Mouse (Mus musculus) CH12.LX (cell line): ENCODE data around the gene Nol10. TPM values are rescaled to one million over a fixed set of nuclear protein-coding genes. Genes with fewer than 3 reads are reported as not detected.
"Not testable (repeated sequence)": the region's sequence is repeated elsewhere in the genome, so short reads cannot be mapped to it uniquely, and the experiment has no call there.

Experiments used
- DNase-seq: peaks from one replicate; pipeline ENCODE4 v3.0.0-alpha.2; 2013; ENCODE audit errors: extremely low read depth
- H3K27ac ChIP-seq: 2 replicates; pipeline ENCODE4 v1.5.1; 2012; ENCODE audit warnings: low read depth, mild to moderate bottlenecking, control low read depth, moderate library complexity; ENCODE audit not compliant: insufficient read depth
- H3K27me3 ChIP-seq: replicated peaks from 2 replicates; pipeline ENCODE3; 2012; ENCODE audit warnings: inconsistent platforms
- H3K36me3 ChIP-seq, 2 experiments: replicated peaks in 1 of 2; 2 replicates each; pipeline versions ENCODE3 to v1.6.1; 2012; ENCODE audit warnings: inconsistent platforms in 1 of 2, low read length in 1 of 2, mild to moderate bottlenecking in 1 of 2, mixed read lengths in 1 of 2, moderate library complexity in 1 of 2; ENCODE audit not compliant: control insufficient read depth in 1 of 2, insufficient read depth in 1 of 2
- H3K4me1 ChIP-seq, 2 experiments: 2 replicates each; pipeline ENCODE4 v1.6.1; 2012; ENCODE audit warnings: inconsistent platforms in 1 of 2, moderate library complexity in 1 of 2; ENCODE audit not compliant: insufficient read depth in 2 of 2, control insufficient read depth in 1 of 2
- H3K4me2 ChIP-seq: 2 replicates; pipeline ENCODE4 v1.6.1; 2012; ENCODE audit warnings: low read depth, mild to moderate bottlenecking, control low read depth; ENCODE audit not compliant: poor library complexity, insufficient read depth, severe bottlenecking
- H3K4me3 ChIP-seq, 3 experiments: fragments of 150-350 bp in 1 of 3; sonication (generic) in 1 of 3; replicated peaks in 1 of 3; 2 replicates each; pipeline versions ENCODE3 to v1.5.1; 2011 to 2012; ENCODE audit warnings: low read depth in 2 of 3, low read length in 2 of 3, mild to moderate bottlenecking in 2 of 3, moderate library complexity in 2 of 3, control low read depth in 1 of 3, improper control_type of control experiment in 1 of 3, inconsistent platforms in 1 of 3, mixed read lengths in 1 of 3; ENCODE audit not compliant: poor library complexity in 1 of 3
- H3K79me2 ChIP-seq: replicated peaks from 2 replicates; pipeline ENCODE4 v1.6.1; 2012; ENCODE audit warnings: mild to moderate bottlenecking, moderate library complexity; ENCODE audit not compliant: control insufficient read depth, poor library complexity, insufficient read depth, severe bottlenecking; ENCODE audit errors: extremely low read depth
- H3K9ac ChIP-seq: 2 replicates; pipeline ENCODE4 v1.6.1; 2012; ENCODE audit warnings: low read depth, mild to moderate bottlenecking, control low read depth, moderate library complexity; ENCODE audit not compliant: insufficient read depth
- H3K9me3 ChIP-seq: replicated peaks from 2 replicates; pipeline ENCODE3; 2012; ENCODE audit warnings: low read length, inconsistent platforms, mixed read lengths
- BHLHE40 ChIP-seq: IDR thresholded peaks from 2 replicates; pipeline ENCODE4 v1.6.1; 2011; ENCODE audit warnings: mild to moderate bottlenecking, low read depth, low read length, improper control_type of control experiment
- CTCF ChIP-seq, 2 experiments: IDR thresholded peaks in 1 of 2; conservative IDR thresholded peaks in 1 of 2; 2 replicates each; pipeline ENCODE4 v1.5.1; 2011 to 2012; ENCODE audit warnings: low read depth in 2 of 2, low read length in 2 of 2, improper control_type of control experiment in 1 of 2, inconsistent platforms in 1 of 2, mild to moderate bottlenecking in 1 of 2, moderate library complexity in 1 of 2
- ETS1 ChIP-seq: conservative IDR thresholded peaks from 2 replicates; pipeline ENCODE4 v1.6.1; 2012; ENCODE audit warnings: low read depth, mild to moderate bottlenecking, inconsistent platforms, low read length, improper control_type of control experiment, moderate library complexity
- GABPA ChIP-seq: IDR thresholded peaks from 2 replicates; pipeline ENCODE4 v1.6.1; 2012; ENCODE audit warnings: low read depth, low read length, improper control_type of control experiment, inconsistent platforms; ENCODE audit not compliant: insufficient replicate concordance
- IRF4 ChIP-seq: IDR thresholded peaks from 2 replicates; pipeline ENCODE4 v1.6.1; 2014; ENCODE audit warnings: low read depth, mild to moderate bottlenecking, inconsistent platforms, low read length, improper control_type of control experiment
- JUN ChIP-seq: IDR thresholded peaks from 2 replicates; pipeline ENCODE4 v1.6.1; 2011; ENCODE audit warnings: low read depth, mild to moderate bottlenecking, low read length, improper control_type of control experiment, moderate library complexity; ENCODE audit not compliant: insufficient read depth
- JUND ChIP-seq: conservative IDR thresholded peaks from 2 replicates; pipeline ENCODE4 v1.6.1; 2011; ENCODE audit warnings: low read depth, low read length, improper control_type of control experiment
- MAX ChIP-seq: IDR thresholded peaks from 2 replicates; pipeline ENCODE4 v1.6.1; 2011; ENCODE audit warnings: low read length, improper control_type of control experiment
- MYC ChIP-seq: IDR thresholded peaks from 2 replicates; pipeline ENCODE4 v1.6.1; 2011; ENCODE audit warnings: low read depth, mild to moderate bottlenecking, improper control_type of control experiment, low read length
- NRF1 ChIP-seq: IDR thresholded peaks from 2 replicates; pipeline ENCODE4 v1.6.1; 2014; ENCODE audit warnings: low read depth, mild to moderate bottlenecking, inconsistent platforms, low read length, improper control_type of control experiment, moderate library complexity
- PAX5 ChIP-seq: IDR thresholded peaks from 2 replicates; pipeline ENCODE4 v1.6.1; 2012; ENCODE audit warnings: low read length, inconsistent platforms, mixed read lengths
- POLR2A ChIP-seq: IDR thresholded peaks from 2 replicates; pipeline ENCODE4 v1.6.1; 2011; ENCODE audit warnings: low read depth, mild to moderate bottlenecking, improper control_type of control experiment, low read length
- POLR2AphosphoS2 ChIP-seq: IDR thresholded peaks from 2 replicates; pipeline ENCODE4 v1.6.1; 2011; ENCODE audit warnings: low read depth, low read length, improper control_type of control experiment
- RAD21 ChIP-seq: IDR thresholded peaks from 2 replicates; pipeline ENCODE4 v1.6.1; 2011; ENCODE audit warnings: low read depth, mild to moderate bottlenecking, low read length, improper control_type of control experiment, moderate library complexity
- RCOR1 ChIP-seq: conservative IDR thresholded peaks from 2 replicates; pipeline ENCODE4 v1.6.1; 2012; ENCODE audit warnings: low read depth, mild to moderate bottlenecking, inconsistent platforms, low read length, improper control_type of control experiment
- SMC3 ChIP-seq: IDR thresholded peaks from 2 replicates; pipeline ENCODE4 v1.6.1; 2011; ENCODE audit warnings: low read depth, low read length, improper control_type of control experiment
- TBP ChIP-seq: conservative IDR thresholded peaks from 2 replicates; pipeline ENCODE4 v1.6.1; 2011; ENCODE audit warnings: low read depth, low read length, improper control_type of control experiment
- USF1 ChIP-seq: IDR thresholded peaks from 2 replicates; pipeline ENCODE4 v1.6.1; 2014; ENCODE audit warnings: low read depth, mild to moderate bottlenecking, inconsistent platforms, low read length, improper control_type of control experiment
- USF2 ChIP-seq: conservative IDR thresholded peaks from 2 replicates; pipeline ENCODE4 v1.6.1; 2011; ENCODE audit warnings: low read depth, low read length, improper control_type of control experiment
- ZMIZ1 ChIP-seq: IDR thresholded peaks from 2 replicates; pipeline ENCODE4 v1.6.1; 2012; ENCODE audit warnings: low read depth, mild to moderate bottlenecking, inconsistent platforms, low read length, improper control_type of control experiment
- dilution Hi-C: fragments of 300-500 bp; cut with MboI; formaldehyde crosslinking; loops from 2 replicates; pipeline ENCODE4 v1.14.3; 2020; ENCODE audit warnings: low sequenced_read_pairs; ENCODE audit not compliant: extremely low pct_unique_long_range_greater_than_20kb, extremely low pct_ligation_motif_present
- in situ Hi-C: fragments of 300-500 bp; cut with MboI; formaldehyde crosslinking; loops from 3 replicates; pipeline ENCODE4 v1.14.3; 2019; ENCODE audit warnings: low sequenced_read_pairs, low pct_ligation_motif_present, low pct_unique_long_range_greater_than_20kb, mixed read lengths
- polyA plus RNA-seq: library from polyadenylated mRNA; unstranded; fragments of >175 nt; gene quantifications from 2 replicates; pipeline ENCODE4 v1.2.1, GENCODE M21; 2012; ENCODE audit warnings: low read depth; ENCODE audit not compliant: insufficient read length
- total RNA-seq, 2 experiments: library from RNA; depleted of rRNA; stranded (reverse); fragments of 300-350 nt in 1 of 2; fragments of >200 nt in 1 of 2; gene quantifications; 2 replicates each; pipeline ENCODE4 v1.2.3; 2012 to 2014

The Nol10 gene
- total and polyA plus RNA-seq, 3 experiments: 10.9 to 65.8 (median 14.5) TPM

DNA sequence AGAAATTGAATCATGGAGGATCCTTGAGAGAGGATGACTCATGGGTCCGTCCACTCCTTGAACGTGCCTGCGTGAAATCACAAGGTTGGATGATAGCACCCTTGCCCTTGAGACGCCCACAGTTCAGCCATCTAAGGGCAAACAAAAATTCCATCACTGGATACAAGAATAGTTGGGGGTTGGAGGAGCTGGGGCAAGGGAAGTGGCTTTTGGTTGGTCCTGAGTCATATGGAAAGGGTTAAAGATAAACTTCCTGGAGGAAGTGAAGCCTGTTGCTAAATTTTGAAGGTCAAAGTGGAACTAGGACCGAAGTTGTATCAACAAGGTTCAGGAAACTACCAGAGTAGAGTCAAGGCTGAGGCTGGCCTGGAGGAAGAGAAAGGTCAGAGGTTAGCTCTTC is 106.8 kb downstream of the Nol10 start (continued):
- TF ChIP-seq GABPA (no peak), ZMIZ1 (no peak), PAX5 (no peak), NRF1 (peak; percentile 35; the same call in 1 of the 2 replicates), USF2 (no peak)
- TF ChIP-seq, all 38 proteins: peak for 19

DNA sequence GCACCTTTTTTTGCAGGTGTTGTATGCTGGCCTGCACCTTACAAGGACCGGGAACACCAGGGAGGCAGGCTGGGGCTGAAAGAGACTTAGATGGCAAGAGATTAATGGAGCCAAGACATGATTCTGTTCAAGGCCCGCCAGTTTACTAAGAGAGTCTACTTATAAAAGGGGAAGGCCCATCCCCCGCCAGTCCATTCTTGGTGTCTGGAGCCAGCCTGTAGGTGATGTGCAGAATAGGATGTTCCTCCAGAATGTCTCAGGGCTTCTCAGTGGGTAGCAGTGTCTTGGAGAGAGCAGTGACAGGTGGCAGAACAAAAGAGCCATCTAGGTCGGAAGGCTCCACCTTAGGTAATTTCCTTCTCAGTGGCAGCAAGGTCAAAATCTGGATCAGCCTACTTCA is 111.0 kb downstream of the Nol10 start:
- H3K79me2 ChIP-seq, H3K27me3 ChIP-seq, dilution Hi-C loops, H3K4me2 ChIP-seq, H3K27ac ChIP-seq, in situ Hi-C loops, H3K9ac ChIP-seq, H3K9me3 ChIP-seq, DNase-seq, H3K4me3 ChIP-seq, H3K36me3 ChIP-seq: not testable (repeated sequence)
- peaks cover 16 to 19% of the 10 kb centered on the region in 2 experiments for H3K4me1 ChIP-seq

DNA sequence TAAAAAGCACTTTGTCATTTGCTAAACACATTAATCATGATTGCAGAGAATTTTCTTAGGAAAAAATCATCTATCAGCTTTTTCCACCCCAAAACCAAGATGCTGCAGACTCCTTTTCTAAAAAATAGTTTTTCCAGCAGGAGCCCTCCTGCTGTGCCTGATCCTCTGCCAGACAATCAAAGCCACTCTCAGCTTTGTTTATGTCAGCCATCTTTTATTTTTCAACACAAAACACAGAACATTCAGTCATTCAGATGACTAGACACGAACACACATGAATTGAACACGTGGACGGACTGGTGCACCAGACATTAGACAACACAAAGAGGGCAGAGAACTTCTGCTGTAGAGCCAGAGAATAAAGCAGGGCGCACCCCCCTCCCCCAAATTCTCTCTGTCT is 115.4 kb downstream of the Nol10 start:
- in situ Hi-C loops (no loop called here), dilution Hi-C loops (no loop called here)
- peaks cover 5 to 23% of the 10 kb centered on the region in 2 experiments; a peak in 3 of 4 replicates for H3K4me1 ChIP-seq
- no peak overlapping the region for H3K9ac ChIP-seq
- no peak overlapping the region for H3K27ac ChIP-seq
- no peak overlapping the region for H3K4me2 ChIP-seq
- no peak for DNase-seq
- no peaks in the 10 kb centered on the region for H3K27me3 ChIP-seq
- no peak overlapping the region for H3K4me3 ChIP-seq
- no peaks in the 10 kb centered on the region for H3K9me3 ChIP-seq
- H3K36me3 ChIP-seq: no peaks in the 10 kb centered on the region
- TF ChIP-seq RCOR1 (no peak), GABPA (no peak), CTCF (conservative IDR thresholded peaks at IDR 0.05 in 1 of 2, IDR thresholded peaks at IDR 0.05 in 1 of 2; ENCODE audit: low read depth in 2 of 2, low read length in 2 of 2) (no peak), TBP (no peak), JUND (no peak), POLR2AphosphoS2 (no peak), RAD21 (no peak), JUN (no peak), SMC3 (no peak), USF2 (no peak), PAX5 (no peak), MYC (no peak), IRF4 (no peak), USF1 (no peak), ETS1 (no peak), NRF1 (no peak), POLR2A (no peak), MAX (no peak), BHLHE40 (no peak)
- H3K79me2 ChIP-seq: no peaks in the 10 kb centered on the region

- in situ Hi-C loops, DNase-seq, H3K27me3 ChIP-seq, dilution Hi-C loops, H3K9me3 ChIP-seq, H3K4me2 ChIP-seq, H3K4me3 ChIP-seq, H3K27ac ChIP-seq, H3K79me2 ChIP-seq, H3K36me3 ChIP-seq, H3K9ac ChIP-seq: not testable (repeated sequence)
- peaks cover 5 to 27% of the 10 kb centered on the region in 2 experiments; a peak in 3 of 4 replicates for H3K4me1 ChIP-seq
Measured at GRCm38 (mm10) chr12:17464550-17464949, 116.3 kb downstream of the Nol10 start.
